Mouse (Mus musculus) heart, embryonic 12.5 days (tissue): Measurements from ENCODE around the gene Prr23a1. TPM values are rescaled to one million over a fixed set of nuclear protein-coding genes. Genes with fewer than 3 reads are reported as not detected.

Experiments used
- ATAC-seq: fragments of 200-750 bp; cut with Nextera tagmentation; 2 replicates; pipeline ENCODE4 v1.8.0; 2017; ENCODE audit warnings: moderate TSS enrichment, moderate library complexity; ENCODE audit not compliant: insufficient number of reproducible peaks, low FRiP score
- H3K27ac ChIP-seq: fragments of 300-500 bp; sonication (generic); 2 replicates; pipeline ENCODE4 v1.5.1; 2016; ENCODE audit warnings: mild to moderate bottlenecking, moderate library complexity; ENCODE audit not compliant: poor library complexity, severe bottlenecking
- H3K27me3 ChIP-seq: fragments of 300-500 bp; sonication (generic); replicated peaks from 2 replicates; pipeline ENCODE4 v1.6.1; 2016; ENCODE audit warnings: mild to moderate bottlenecking, moderate library complexity
- H3K36me3 ChIP-seq: fragments of 300-500 bp; sonication (generic); 2 replicates; pipeline ENCODE4 v1.6.1; 2016; ENCODE audit warnings: mild to moderate bottlenecking, moderate library complexity
- H3K4me1 ChIP-seq: fragments of 300-500 bp; sonication (generic); replicated peaks from 2 replicates; pipeline ENCODE4 v1.6.1; 2016; ENCODE audit warnings: mild to moderate bottlenecking
- H3K4me2 ChIP-seq: fragments of 300-500 bp; sonication (generic); 2 replicates; pipeline ENCODE4 v1.6.1; 2016; ENCODE audit warnings: mild to moderate bottlenecking, moderate library complexity
- H3K4me3 ChIP-seq: fragments of 300-500 bp; sonication (generic); 2 replicates; pipeline ENCODE4 v1.5.1; 2016; ENCODE audit warnings: mild to moderate bottlenecking
- H3K9ac ChIP-seq: fragments of 300-500 bp; sonication (generic); 2 replicates; pipeline ENCODE4 v1.6.1; 2016; ENCODE audit warnings: mild to moderate bottlenecking, moderate library complexity
- H3K9me3 ChIP-seq: fragments of 300-500 bp; sonication (generic); replicated peaks from 2 replicates; pipeline ENCODE4 v1.6.1; 2016; ENCODE audit warnings: mild to moderate bottlenecking, moderate library complexity
- WGBS: fragments of 180-500 bp; shearing (Covaris S2); methylation state at CpG from one replicate; pipeline ENCODE4 v1.1.7; 2016; 5-methylcytosine and 5-hydroxymethylcytosine counted together
- polyA plus RNA-seq: library from polyadenylated mRNA; unstranded; fragments of >200 nt; fragmentation: Nextera tagmentation; extraction: Ambion mirVana; gene quantifications from 2 replicates; pipeline ENCODE4 v1.2.1, GENCODE M21; 2016

Gene Prr23a1
- polyA plus RNA-seq, 1 experiment from 2014 or later, result not detected

DNA sequence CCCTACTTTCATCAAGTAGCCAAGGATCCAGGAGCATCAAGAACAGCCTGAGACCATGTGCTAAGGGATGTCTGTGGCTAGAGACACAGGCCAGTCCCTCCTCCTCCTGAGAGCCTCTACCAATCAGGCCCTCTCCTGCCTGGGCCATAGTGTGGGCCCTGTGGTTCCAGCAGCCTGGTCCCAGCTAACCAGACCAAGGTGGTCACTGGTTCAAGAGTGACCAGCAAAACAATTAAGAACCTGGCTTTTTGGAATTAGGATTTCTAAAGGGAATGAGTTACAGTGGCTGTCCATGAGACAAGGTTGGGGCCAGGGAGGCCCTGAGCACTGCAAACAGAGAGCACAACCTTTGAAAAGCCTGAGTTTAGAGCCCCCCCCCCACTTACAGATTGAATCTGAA lies 21.2 kb upstream of the Prr23a1 start:
- Histone ChIP-seq H3K27me3 (peaks cover 20% of the 10 kb centered on the region; the same call in 1 of the 2 replicates), H3K4me3 (no peak overlapping the region), H3K9ac (no peak overlapping the region), H3K4me1 (no peaks in the 10 kb centered on the region), H3K4me2 (no peak overlapping the region), H3K36me3 (no peaks in the 10 kb centered on the region), H3K27ac (no peak overlapping the region), H3K9me3 (no peaks in the 10 kb centered on the region)
- ATAC-seq, result no peak

DNA sequence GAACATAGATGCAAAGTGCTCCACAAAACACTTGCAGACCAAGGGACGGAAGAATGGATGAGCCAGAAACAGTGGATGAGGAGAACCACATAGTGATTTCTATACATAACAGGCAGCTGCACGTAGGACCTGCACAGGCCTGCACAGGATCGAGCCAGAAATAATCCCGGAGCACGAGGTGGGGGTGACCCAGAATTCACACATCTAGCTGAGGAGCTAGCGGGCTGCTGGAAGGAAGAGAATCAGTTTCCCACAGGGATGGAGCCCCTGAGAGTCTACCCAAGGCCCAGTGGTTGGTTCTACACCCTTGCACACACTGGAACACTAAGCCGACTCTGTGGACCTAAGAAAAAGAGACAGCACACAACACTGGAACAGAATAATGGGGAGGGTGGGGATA lies 18.5 kb upstream of the Prr23a1 start:
- ATAC-seq, result no peak
- 83% methylated on average over 7 of the region's 7 CpGs for WGBS
- no peaks in the 10 kb centered on the region for H3K36me3 ChIP-seq

DNA sequence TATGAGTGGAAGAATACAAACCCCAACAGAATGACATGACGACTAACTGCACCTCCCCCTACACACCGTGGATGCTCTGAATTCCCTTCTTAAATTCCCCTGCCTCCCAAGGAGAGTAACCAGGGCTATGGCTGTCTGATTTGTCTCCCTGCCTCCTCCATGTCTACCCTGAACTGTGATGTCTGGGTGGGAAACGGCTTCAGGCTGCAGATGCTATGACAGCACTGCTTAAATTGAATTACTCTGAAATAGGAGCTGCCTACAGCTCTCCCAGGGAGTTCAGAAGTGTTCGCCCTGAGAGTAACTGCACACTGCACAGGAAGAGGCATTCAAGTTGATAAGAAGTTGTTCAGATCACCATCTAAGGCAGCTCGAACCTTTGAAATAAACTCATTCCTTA lies 12.8 kb upstream of the Prr23a1 start:
- Histone ChIP-seq H3K9ac (no peak overlapping the region), H3K9me3 (no peaks in the 10 kb centered on the region), H3K4me2 (no peak overlapping the region), H3K27me3 (no peaks in the 10 kb centered on the region), H3K4me3 (no peak overlapping the region), H3K4me1 (0 out of 2 replicates have a peak, but pooled peaks cover 3% of the 10 kb centered on the region), H3K27ac (no peak overlapping the region), H3K36me3 (no peaks in the 10 kb centered on the region)
- 33% methylated on average over 5 of the region's 5 CpGs for WGBS
- ATAC-seq, result no peak

More for the DNA sequence above, 18.5 kb upstream of the Prr23a1 start:
- H3K27me3 ChIP-seq, result 0 out of 2 replicates have a peak, but pooled peaks cover 10% of the 10 kb centered on the region
- H3K27ac ChIP-seq, result no peak overlapping the region
- H3K9me3 ChIP-seq, result no peaks in the 10 kb centered on the region
- H3K4me3 ChIP-seq, result no peak overlapping the region
- no peak overlapping the region for H3K9ac ChIP-seq
- no peaks in the 10 kb centered on the region for H3K4me1 ChIP-seq
- no peak overlapping the region for H3K4me2 ChIP-seq

- Histone ChIP-seq H3K9ac (no peak overlapping the region), H3K27me3 (peaks cover 17% of the 10 kb centered on the region), H3K9me3 (0 out of 2 replicates have a peak, but pooled peaks cover 4% of the 10 kb centered on the region), H3K27ac (no peak overlapping the region), H3K4me2 (no peak overlapping the region), H3K36me3 (no peaks in the 10 kb centered on the region), H3K4me3 (no peak overlapping the region), H3K4me1 (no peaks in the 10 kb centered on the region)
- WGBS, result 81% methylated on average over 7 of the region's 7 CpGs
- no peak for ATAC-seq
These were observed 4.7 kb upstream of the Prr23a1 start for GRCm38 (mm10) chr9:98837537-98838074.

DNA sequence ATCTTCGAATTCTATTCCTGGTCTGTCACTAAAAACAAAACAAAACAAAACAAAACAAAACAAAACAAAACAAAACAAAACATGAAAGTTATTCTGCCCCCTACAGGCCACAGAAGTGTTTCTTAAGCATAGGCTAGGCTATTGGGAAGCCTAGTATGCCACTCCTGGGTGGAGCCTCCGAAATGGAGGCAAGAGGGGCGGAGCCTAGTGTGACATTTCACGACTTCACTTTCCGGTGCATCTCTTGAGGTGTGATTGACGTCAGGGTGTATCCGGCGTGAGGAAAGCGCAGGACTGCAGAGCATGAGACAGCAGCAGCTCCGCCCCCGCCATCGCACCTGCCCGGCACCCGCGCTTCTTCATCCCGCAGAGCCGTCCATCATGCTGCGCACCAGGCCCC lies 13.9 kb downstream of the Prr23a1 start, which contains the start of gene Prr23a2:
TSS of gene Prr23a2 (plus strand) at position 285 of the 400 bp plus-strand sequence.
- Histone ChIP-seq H3K9ac (no peak within 1 kb of the TSS), H3K4me1 (no peaks in the 10 kb centered on the region), H3K9me3 (0 out of 2 replicates have a peak, but pooled peaks cover 4% of the 10 kb centered on the region), H3K36me3 (no peaks in the 10 kb centered on the region), H3K27me3 (no peaks in the 10 kb centered on the region), H3K4me2 (peak within 1 kb of the TSS; percentile 2; the same call in 1 of the 2 replicates), H3K4me3 (no peak within 1 kb of the TSS), H3K27ac (no peak within 1 kb of the TSS)
- no peak for ATAC-seq
- 61% methylated on average over 18 of the region's 18 CpGs for WGBS

DNA sequence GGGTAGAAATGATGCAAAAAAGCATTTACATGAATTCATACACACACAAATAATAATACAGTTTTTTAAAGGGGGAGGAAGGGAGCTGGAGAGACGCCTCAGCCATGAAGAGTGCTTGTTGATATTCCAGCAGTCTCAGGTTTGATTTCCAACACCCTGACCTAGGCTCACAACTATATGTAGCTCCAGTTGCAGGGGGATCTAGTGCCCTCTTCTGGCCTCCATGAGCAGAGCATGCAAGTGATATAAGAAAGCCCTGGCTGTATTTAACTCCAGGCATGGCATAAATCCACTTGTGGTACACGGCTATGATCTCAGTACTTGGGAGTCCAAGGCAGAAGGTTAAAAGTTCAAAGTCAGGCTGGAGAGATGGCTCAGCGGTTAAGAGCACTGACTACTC lies 21.2 kb downstream of the Prr23a1 start:
- H3K4me3 ChIP-seq, result no peak overlapping the region
- no peak overlapping the region for H3K4me2 ChIP-seq
- WGBS, result 67% methylated on average over 3 of the region's 3 CpGs
- H3K36me3 ChIP-seq, result no peaks in the 10 kb centered on the region
- no peak overlapping the region for H3K9ac ChIP-seq
- H3K9me3 ChIP-seq, result peaks cover 3% of the 10 kb centered on the region; the same call in 1 of the 2 replicates
- no peaks in the 10 kb centered on the region for H3K4me1 ChIP-seq
- peaks cover 29% of the 10 kb centered on the region for H3K27me3 ChIP-seq
- no peak for ATAC-seq
- H3K27ac ChIP-seq, result no peak overlapping the region

DNA sequence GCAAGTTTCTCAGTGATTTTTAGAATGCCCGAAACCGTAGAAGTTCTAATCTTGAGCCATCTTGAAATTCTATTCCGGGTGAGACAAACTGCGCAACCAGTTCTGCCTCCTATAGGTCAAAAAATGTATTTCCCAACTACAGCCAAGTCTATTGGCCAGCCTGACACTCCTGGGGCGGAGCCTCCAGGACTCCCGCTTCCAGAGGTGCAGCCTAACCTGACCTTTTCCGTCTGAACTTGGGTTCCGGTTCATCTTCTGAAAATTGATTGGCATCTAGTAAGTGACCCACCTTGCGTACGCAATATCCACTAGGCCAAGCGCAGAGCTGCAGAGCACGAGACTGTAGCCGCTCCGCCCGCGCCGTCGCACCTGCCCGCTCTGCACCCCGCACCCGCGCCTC lies 22.3 kb downstream of the Prr23a1 start, which contains the start of gene Prr23a3:
TSS of gene Prr23a3 (plus strand) at position 197 of the 400 bp plus-strand sequence.
- Histone ChIP-seq H3K27me3 (peaks cover 29% of the 10 kb centered on the region), H3K4me1 (no peaks in the 10 kb centered on the region), H3K9ac (no peak within 1 kb of the TSS), H3K27ac (no peak within 1 kb of the TSS), H3K9me3 (peaks cover 3% of the 10 kb centered on the region; the same call in 1 of the 2 replicates), H3K36me3 (no peaks in the 10 kb centered on the region), H3K4me3 (peak within 1 kb of the TSS; percentile 24), H3K4me2 (peak within 1 kb of the TSS; percentile 58)
- ATAC-seq, result no peak
- WGBS, result 37% methylated on average over 22 of the region's 22 CpGs

Other genes starting within 250 kb of the Prr23a1 start
- gene Mrps22, start 240.8 kb upstream of the Prr23a1 start, polyA plus RNA-seq, result 58.8 and 61.9 TPM in 2 replicates
- not detected in 2 replicates for gene Prr23a2, start 14.0 kb downstream of the Prr23a1 start, polyA plus RNA-seq
- 0.15 TPM in 1 of 2 replicates, not detected in the other for gene Prr23a3, start 22.3 kb downstream of the Prr23a1 start, polyA plus RNA-seq
- gene 7420426K07Rik, start 60.6 kb downstream of the Prr23a1 start, polyA plus RNA-seq, result not detected in 2 replicates
- not detected in 2 replicates for gene Foxl2, start 112.8 kb downstream of the Prr23a1 start, polyA plus RNA-seq
- gene Faim, start 143.9 kb downstream of the Prr23a1 start, polyA plus RNA-seq, result 34.6 and 35.7 TPM in 2 replicates
- gene Gm1123, start 193.2 kb downstream of the Prr23a1 start, polyA plus RNA-seq, result 0.14 TPM in 1 of 2 replicates, not detected in the other